Comparison of ENCODE assay signal across 34 mouse cellular contexts in genomic region chr5:143666015-143666414, GRCm38 (mm10). TPM values are rescaled to one million over a fixed set of nuclear protein-coding genes. Genes with fewer than 3 reads are reported as not detected.
A peak's percentile ranks its signal among the peaks of the same experiment; 100 is the strongest.
DNase-seq lines count a peak whose midpoint lies in the region; ATAC-seq and TF ChIP-seq lines count a peak whose summit lies in the region.
"Had no signal": no experiment of that assay in that cellular context is flagged by ENCODE, and none has a peak within 500 bp of the region (broad histone marks: within the 10 kb centered on the region; RNA-seq: fewer than 3 reads in every experiment).

No protein-coding gene starts in this region.

- H3K4me3 ChIP-seq in liver, embryonic 14.5 days (ENCODE audit: insufficient read depth in 1 of 2, low read depth in 2 of 2, low read length in 2 of 2), result no peak overlapping the region
- H3K4me3 ChIP-seq in midbrain, embryonic 13.5 days (replicated peaks), result no peak overlapping the region
- H3K4me3 ChIP-seq: embryonic facial prominence, embryonic 12.5 days; forebrain, embryonic 12.5 days; hindbrain, embryonic 10.5 days; layer of hippocampus, adult 2 months; left cerebral cortex, adult 2 months; limb, embryonic 13.5 days; megakaryocyte, embryonic 14.5 days; neural tube, embryonic 15.5 days; stomach, embryonic 15.5 days had no signal

- H3K9me3 ChIP-seq in liver, embryonic 14.5 days (ENCODE audit: control insufficient read depth, low read length), result no peaks in the 10 kb centered on the region
- H3K9me3 ChIP-seq in midbrain, embryonic 13.5 days, result no peaks in the 10 kb centered on the region
- H3K9me3 ChIP-seq: embryonic facial prominence, embryonic 12.5 days; forebrain, embryonic 12.5 days; hindbrain, embryonic 10.5 days; limb, embryonic 13.5 days; megakaryocyte, embryonic 14.5 days; neural tube, embryonic 15.5 days; stomach, embryonic 15.5 days had no signal

- peak overlapping the region; percentile 71 for H3K27ac ChIP-seq in liver, embryonic 14.5 days
- no peak overlapping the region for H3K27ac ChIP-seq in midbrain, embryonic 13.5 days
- H3K27ac ChIP-seq: embryonic facial prominence, embryonic 12.5 days; forebrain, embryonic 12.5 days; hindbrain, embryonic 10.5 days; layer of hippocampus, adult 2 months; left cerebral cortex, adult 2 months; neural tube, embryonic 15.5 days; stomach, embryonic 15.5 days had no signal

- peaks cover 10 to 21% of the 10 kb centered on the region in 2 experiments for H3K4me1 ChIP-seq in liver, embryonic 14.5 days (replicated peaks; ENCODE audit: control insufficient read depth in 2 of 2, insufficient read depth in 2 of 2, low read length in 1 of 2)
- H3K4me1 ChIP-seq in midbrain, embryonic 13.5 days (replicated peaks), result peaks cover 6% of the 10 kb centered on the region; the same call in 1 of the 2 replicates

- H3K4me2 ChIP-seq in liver, embryonic 14.5 days (ENCODE audit: low read depth), result peak overlapping the region; percentile 35
- H3K4me2 ChIP-seq in midbrain, embryonic 13.5 days (replicated peaks), result no peak overlapping the region
- H3K4me2 ChIP-seq: embryonic facial prominence, embryonic 12.5 days; forebrain, embryonic 12.5 days; heart, embryonic 11.5 days; limb, embryonic 13.5 days; lung, embryonic 14.5 days; neural tube, embryonic 15.5 days; stomach, embryonic 15.5 days had no signal

- H3K27me3 ChIP-seq in liver, embryonic 14.5 days (ENCODE audit: control insufficient read depth, insufficient read depth, low read length), result no peaks in the 10 kb centered on the region
- H3K27me3 ChIP-seq in midbrain, embryonic 13.5 days, result no peaks in the 10 kb centered on the region
- H3K27me3 ChIP-seq: embryonic facial prominence, embryonic 12.5 days; forebrain, embryonic 12.5 days; limb, embryonic 13.5 days; megakaryocyte, embryonic 14.5 days; neural tube, embryonic 15.5 days; stomach, embryonic 15.5 days had no signal

- peak; percentile 93 for ATAC-seq in erythroid progenitor cell, adult 5-6 weeks (replicated peaks; ENCODE audit: low FRiP score, poor library complexity, severe bottlenecking)
- peak; percentile 81 for ATAC-seq in liver, embryonic 14.5 days (ENCODE audit: insufficient read depth)
- ATAC-seq in megakaryocyte-erythroid progenitor cell, adult 5-6 weeks (replicated peaks; ENCODE audit: low FRiP score, low TSS enrichment, poor library complexity, severe bottlenecking), result peak; percentile 90
- ATAC-seq in midbrain, embryonic 13.5 days, result no peak
- ATAC-seq: hindbrain, embryonic 16.5 days had no signal

- peak; percentile 50 for DNase-seq in c-Kit-negative CD71-positive TER-119-positive erythroid progenitor cells, embryonic 14.5 days (ENCODE audit: low read depth, low spot score)
- peak; percentile 59 to 65 (median 61) for DNase-seq in liver, embryonic 14.5 days (ENCODE audit: low read depth in 3 of 3, low spot score in 3 of 3)
- DNase-seq in kidney, adult 9 months, result no peak
- DNase-seq in neural tube, embryonic 10.5 days (ENCODE audit: extremely low spot score, low spot score), result no peak
- DNase-seq: adrenal gland, adult 8-10 months; B cell, adult 2 months; cerebellum, adult 11 months; cerebellum, adult 9-10 months; cerebellum, postnatal 36 days; embryo, embryonic 11 days; gastrocnemius, postnatal 14 days; heart, adult 11 months; kidney, adult 18-20 months; kidney, postnatal 36 days; lung, embryonic 14.5 days; lung, postnatal 36 days; midbrain, embryonic 14.5 days; retina, postnatal 1 day; right cerebral cortex, postnatal 14 days; thymus, postnatal 25 days had no signal

- TF ChIP-seq EP300 in liver, embryonic 14.5 days (IDR thresholded peaks at IDR 0.05; ENCODE audit: low read depth), result peak; percentile 55; the same call in 1 of the 2 replicates

- WGBS in liver, embryonic 14.5 days (ENCODE audit: insufficient replicate concordance), result 34% methylated on average over 1 of the region's 1 CpGs
- WGBS in midbrain, embryonic 13.5 days, result 93% methylated on average over 1 of the region's 1 CpGs

- 0 out of 2 replicates have a peak overlapping the region, but pooled peaks have one; percentile 20 for H3K9ac ChIP-seq in liver, embryonic 14.5 days (replicated peaks)
- H3K9ac ChIP-seq in midbrain, embryonic 13.5 days (replicated peaks), result no peak overlapping the region
- H3K9ac ChIP-seq: embryonic facial prominence, embryonic 12.5 days; forebrain, embryonic 12.5 days; limb, embryonic 13.5 days; lung, embryonic 14.5 days; neural tube, embryonic 15.5 days; stomach, embryonic 15.5 days had no signal

- H3K36me3 ChIP-seq in liver, embryonic 14.5 days (replicated peaks; ENCODE audit: control insufficient read depth, insufficient read depth, low read depth), result no peaks in the 10 kb centered on the region
- no peaks in the 10 kb centered on the region for H3K36me3 ChIP-seq in midbrain, embryonic 13.5 days
- H3K36me3 ChIP-seq: embryonic facial prominence, embryonic 12.5 days; forebrain, embryonic 12.5 days; hindbrain, embryonic 10.5 days; limb, embryonic 13.5 days; neural tube, embryonic 15.5 days; stomach, embryonic 15.5 days had no signal

- TF ChIP-seq CTCF in liver, embryonic 14.5 days (IDR thresholded peaks at IDR 0.05; ENCODE audit: low read depth), result peak; percentile 25; the same call in 1 of the 2 replicates

RNA-seq across cellular contexts. Expression of gene Cyth3, which starts 43.8 kb away (rescaled TPM):
- 42.2 and 63.7 TPM in 2 replicates for total RNA-seq in erythroid progenitor cell, adult 5-6 weeks (2015; ENCODE audit: low replicate concordance)
- total RNA-seq in erythroid progenitor cell, adult 5-6 weeks (2017; ENCODE audit: low replicate concordance), result 53.3 and 72.6 TPM in 2 replicates
- 20.7 and 24.1 TPM in 2 replicates for polyA plus RNA-seq in liver, embryonic 14.5 days (2012; rRNA removed)
- 28.1 and 33.5 TPM in 2 replicates for polyA plus RNA-seq in liver, embryonic 14.5 days (2014; fragmentation: Nextera tagmentation; extraction: Ambion mirVana)
- total RNA-seq in megakaryocyte-erythroid progenitor cell, adult 5-6 weeks (2014; fragmentation: Nextera tagmentation), result 117 and 124 TPM in 2 replicates
- total RNA-seq in megakaryocyte-erythroid progenitor cell, adult 5-6 weeks (2017), result 81.7 and 94.7 TPM in 2 replicates
- polyA plus RNA-seq in midbrain, embryonic 13.5 days (2015; fragmentation: Nextera tagmentation; extraction: Ambion mirVana), result 29.2 and 31.5 TPM in 2 replicates

Comparison
In these comparisons a context has a peak if more than half of its experiments do, and no peak if none do; other contexts are left out.
1. DNase-seq: peak in c-Kit-negative CD71-positive TER-119-positive erythroid progenitor cells, embryonic 14.5 days (single experiment) and liver, embryonic 14.5 days (3 of 3); none in kidney, adult 9 months (single experiment) and neural tube, embryonic 10.5 days (single experiment).